10 mouse cellular contexts compared by ENCODE assay signal in the genomic region with DNA sequence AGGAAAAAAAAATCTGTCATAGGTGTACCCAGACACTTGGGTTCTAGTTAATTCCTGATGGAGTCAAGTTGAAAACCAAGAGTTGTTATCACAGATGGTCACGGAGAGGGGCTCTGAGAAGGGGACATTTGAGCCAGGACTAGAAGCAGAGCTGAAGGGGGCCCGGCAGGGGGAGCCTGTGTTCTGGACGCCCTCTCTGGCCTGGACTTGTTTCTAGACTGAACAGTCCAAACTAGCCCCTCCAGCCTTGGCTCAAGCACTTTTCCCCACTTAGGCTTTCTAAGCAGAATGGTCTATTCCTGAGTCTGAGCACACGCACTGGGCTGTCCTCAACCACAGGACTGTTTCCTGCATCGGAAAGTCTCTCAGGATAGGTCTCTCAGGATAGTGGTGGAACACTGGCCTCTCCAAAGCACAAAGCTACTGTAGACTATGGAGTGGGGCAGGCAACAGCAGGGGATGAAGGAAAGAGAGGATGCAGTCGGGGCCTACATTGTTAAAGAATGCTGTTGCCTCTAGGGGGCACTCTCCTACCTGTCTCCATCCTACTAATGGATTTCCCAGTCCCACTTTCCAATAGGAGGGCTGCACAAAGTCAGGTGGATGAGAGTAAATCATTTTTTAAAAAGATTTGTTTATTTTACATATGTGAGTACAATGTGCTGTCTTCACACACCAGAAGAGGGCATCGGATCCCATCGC. TPM values are rescaled to one million over a fixed set of nuclear protein-coding genes. Genes with fewer than 3 reads are reported as not detected.
DNase-seq lines count a peak whose midpoint lies in the region; TF ChIP-seq lines count a peak whose summit lies in the region.
"Had no signal": no experiment of that assay in that cellular context is flagged by ENCODE, and none has a peak within 500 bp of the region (broad histone marks: within the 10 kb centered on the region; RNA-seq: fewer than 3 reads in every experiment).

No protein-coding gene starts in this region.

- DNase-seq in cerebellum, postnatal 10 days = peak; percentile 34 to 49
- DNase-seq in cerebellum, adult 11 months = no peak
- DNase-seq in left cerebral cortex, adult 2 months (ENCODE audit: extremely low spot score in 1 of 2, low spot score in 2 of 2) = no peak
- no peak for DNase-seq in left cerebral cortex, adult 8-10 months (ENCODE audit: low spot score in 2 of 2)
- DNase-seq in R1 (ENCODE audit: low read depth, low spot score) = peak; percentile 83
- DNase-seq in lung, postnatal 36 days = peak; percentile 48
- DNase-seq in left cerebral cortex, postnatal 10 days (ENCODE audit: extremely low spot score in 1 of 2, low spot score in 2 of 2) = no peak
- DNase-seq in thymus, postnatal 14 days = no peak
- DNase-seq: right cerebral cortex, adult 18-20 months had no signal

- no peak overlapping the region for H3K27ac ChIP-seq in left cerebral cortex, adult 2 months

- no peak overlapping the region for H3K4me3 ChIP-seq in left cerebral cortex, adult 2 months

- peak; percentile 45 for TF ChIP-seq CTCF in left cerebral cortex, adult 2 months (IDR thresholded peaks at IDR 0.05)

- intact Hi-C loops in left cerebral cortex, adult 2 months (cut with DNase I) = loop anchor here (10.0 kb wide), 1 partner anchor 401 kb away; no protein-coding TSS in a partner anchor
- intact Hi-C loops in left cerebral cortex, postnatal 10 days (cut with DNase I) = loop anchor here (2.0 kb wide), 1 partner anchor 57 kb away; no protein-coding TSS in a partner anchor

RNA-seq across cellular contexts. Expression of a gene that starts 16.6 kb away (rescaled TPM):
- under 1 TPM; 0.20 to 0.28 TPM for total RNA-seq in left cerebral cortex, adult 2 months (2021)
- under 1 TPM; 0.18 to 0.63 (median 0.26) TPM for total RNA-seq in left cerebral cortex, adult 8-10 months (2022)
- total RNA-seq in left cerebral cortex, postnatal 10 days (2021) = 1 to 10 TPM in 1 of 2 experiments, under 1 TPM in 1; 0.79 to 1.1 TPM
- total RNA-seq: heart, adult 8-10 months had no signal

RNA-seq across cellular contexts. Expression of a gene that starts 23.7 kb away (rescaled TPM):
- 10 to 100 TPM; 13.3 to 15.1 TPM for total RNA-seq in left cerebral cortex, adult 2 months (2021)
- total RNA-seq in left cerebral cortex, adult 8-10 months (2022) = 10 to 100 TPM; 16.3 to 24.5 (median 18.9) TPM
- total RNA-seq in left cerebral cortex, postnatal 10 days (2021) = 1 to 10 TPM; 4.9 to 9.5 TPM

RNA-seq across cellular contexts. Expression of a gene that starts 25.9 kb away (rescaled TPM):
- total RNA-seq in left cerebral cortex, adult 2 months (2021) = 1 to 10 TPM; 2.2 to 3.2 TPM
- 1 to 10 TPM; 2.2 to 5.3 (median 3.0) TPM for total RNA-seq in left cerebral cortex, adult 8-10 months (2022)
- 1 to 10 TPM; 1.6 to 1.8 TPM for total RNA-seq in left cerebral cortex, postnatal 10 days (2021)

Comparison
In these comparisons a context has a peak if more than half of its experiments do, and no peak if none do; other contexts are left out.
1. DNase-seq: peak in cerebellum, postnatal 10 days (2 of 2), R1 (single experiment) and lung, postnatal 36 days (single experiment); none in cerebellum, adult 11 months (single experiment), left cerebral cortex, adult 2 months (0 of 2), left cerebral cortex, adult 8-10 months (0 of 2), left cerebral cortex, postnatal 10 days (0 of 2) and thymus, postnatal 14 days (single experiment).